Mouse (Mus musculus): Measurements from ENCODE around the gene Zap70.

DNA sequence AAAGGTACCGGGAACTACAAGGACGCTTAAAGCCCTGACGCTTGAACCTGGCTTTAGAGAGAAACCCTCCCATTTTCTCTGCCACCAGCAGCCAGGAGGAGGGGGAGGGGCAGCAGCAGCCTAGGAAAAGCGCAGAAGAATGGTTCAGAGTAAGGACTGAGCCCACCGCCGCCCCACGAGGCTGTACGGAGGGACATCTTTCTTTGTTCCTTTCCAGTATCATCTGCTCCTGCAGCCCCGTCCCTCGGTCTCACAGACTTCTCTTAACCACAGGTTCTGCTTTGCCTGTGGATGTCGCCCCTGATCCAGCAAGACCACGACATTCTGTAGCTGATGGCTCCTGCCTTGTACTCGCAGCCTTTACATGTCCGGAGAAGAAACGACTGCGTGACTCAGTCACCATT is 23.6 kb downstream of the Zap70 start:
- TF ChIP-seq CTCF (IDR thresholded peaks at IDR 0.05; ENCODE audit: low read depth, low read length): no peak
- TF ChIP-seq GATA1 (IDR thresholded peaks at IDR 0.05; ENCODE audit: borderline replicate concordance, low read length): no peak
